Mouse (Mus musculus): Measurements from ENCODE around the gene Mbtps1. TPM values are rescaled to one million over a fixed set of nuclear protein-coding genes. Genes with fewer than 3 reads are reported as not detected.
A peak's percentile ranks its signal among the peaks of the same experiment; 100 is the strongest.

Gene Mbtps1
- 96.3 and 107 TPM in 2 replicates for polyA plus RNA-seq (2015; fragmentation: Nextera tagmentation; extraction: Ambion mirVana)

- peaks cover 24% of the 10 kb centered on the region for H3K4me1 ChIP-seq
These were observed at the start of gene Mbtps1 for GRCm38 (mm10) chr8:119558603-119559401. Mbtps1 (minus strand) TSS chr8:119558735.

GRCm38 (mm10) chr8:119606224-119606623 is 47.7 kb upstream of the Mbtps1 start:
- 78% methylated on average over 2 of the region's 2 CpGs for WGBS
- Histone ChIP-seq H3K36me3 (peaks cover 3% of the 10 kb centered on the region; the same call in 1 of the 2 replicates), H3K4me3 (replicated peaks) (no peak overlapping the region), H3K27ac (no peak overlapping the region), H3K9me3 (no peaks in the 10 kb centered on the region), H3K4me2 (no peak overlapping the region), H3K4me1 (peaks cover 9% of the 10 kb centered on the region), H3K27me3 (replicated peaks) (no peaks in the 10 kb centered on the region), H3K9ac (no peak overlapping the region)
- no peak for ATAC-seq (ENCODE audit: insufficient read depth, low FRiP score, low read depth)

More at GRCm38 (mm10) chr8:119558603-119559401, at the start of gene Mbtps1:
- H3K36me3 ChIP-seq, result 0 out of 2 replicates have a peak, but pooled peaks cover 7% of the 10 kb centered on the region
- peak within 1 kb of the TSS; percentile 94 for H3K4me3 ChIP-seq (replicated peaks)
- H3K27ac ChIP-seq, result peak within 1 kb of the TSS; percentile 94
- H3K9ac ChIP-seq, result peak within 1 kb of the TSS; percentile 88
- peak; percentile 98 for ATAC-seq (ENCODE audit: insufficient read depth, low FRiP score, low read depth)
- H3K9me3 ChIP-seq, result no peaks in the 10 kb centered on the region
- H3K27me3 ChIP-seq (replicated peaks), result no peaks in the 10 kb centered on the region
- 5% methylated on average over 63 of the region's 63 CpGs for WGBS
- peak within 1 kb of the TSS; percentile 85 for H3K4me2 ChIP-seq

GRCm38 (mm10) chr8:119604996-119605395 is 46.5 kb upstream of the Mbtps1 start, which contains the start of gene Taf1c:
Taf1c (minus strand) TSS chr8:119605222.
- 0% methylated on average over 23 of the region's 23 CpGs for WGBS
- Histone ChIP-seq H3K27me3 (replicated peaks) (no peaks in the 10 kb centered on the region), H3K4me2 (peak within 1 kb of the TSS; percentile 84), H3K4me1 (peaks cover 9% of the 10 kb centered on the region), H3K27ac (peak within 1 kb of the TSS; percentile 63; the same call in 1 of the 2 replicates), H3K9me3 (no peaks in the 10 kb centered on the region), H3K9ac (peak within 1 kb of the TSS; percentile 71), H3K36me3 (peaks cover 7% of the 10 kb centered on the region; the same call in 1 of the 2 replicates), H3K4me3 (replicated peaks) (peak within 1 kb of the TSS; percentile 86)
- ATAC-seq (ENCODE audit: insufficient read depth, low FRiP score, low read depth), result peak; percentile 81

GRCm38 (mm10) chr8:119604398-119604803 is 45.9 kb upstream of the Mbtps1 start:
- H3K27me3 ChIP-seq (replicated peaks), result no peaks in the 10 kb centered on the region
- H3K27ac ChIP-seq, result no peak overlapping the region
- peaks cover 11% of the 10 kb centered on the region; the same call in 1 of the 2 replicates for H3K36me3 ChIP-seq
- peak overlapping the region; percentile 86 for H3K4me3 ChIP-seq (replicated peaks)
- peak overlapping the region; percentile 84 for H3K4me2 ChIP-seq
- no peak; the same call in 1 of the 2 replicates for ATAC-seq (ENCODE audit: insufficient read depth, low FRiP score, low read depth)
- peaks cover 9% of the 10 kb centered on the region for H3K4me1 ChIP-seq
- H3K9me3 ChIP-seq, result no peaks in the 10 kb centered on the region
- WGBS, result 33% methylated on average over 12 of the region's 12 CpGs
- peak overlapping the region; percentile 71 for H3K9ac ChIP-seq

GRCm38 (mm10) chr8:119603771-119604170 is 45.2 kb upstream of the Mbtps1 start:
- Histone ChIP-seq H3K9ac (peak overlapping the region; percentile 71; the same call in 1 of the 2 replicates), H3K4me2 (peak overlapping the region; percentile 84), H3K27ac (no peak overlapping the region), H3K4me1 (peaks cover 9% of the 10 kb centered on the region), H3K9me3 (no peaks in the 10 kb centered on the region), H3K4me3 (replicated peaks) (peak overlapping the region; percentile 86; the same call in 1 of the 2 replicates), H3K36me3 (peaks cover 15% of the 10 kb centered on the region), H3K27me3 (replicated peaks) (no peaks in the 10 kb centered on the region)
- 91% methylated on average over 4 of the region's 4 CpGs for WGBS
- no peak for ATAC-seq (ENCODE audit: insufficient read depth, low FRiP score, low read depth)

GRCm38 (mm10) chr8:119591456-119591855 is 32.9 kb upstream of the Mbtps1 start:
- no peak for ATAC-seq (ENCODE audit: insufficient read depth, low FRiP score, low read depth)
- no peak overlapping the region for H3K4me2 ChIP-seq

GRCm38 (mm10) chr8:119590348-119590747 is 31.8 kb upstream of the Mbtps1 start:
- Histone ChIP-seq H3K4me2 (no peak overlapping the region), H3K36me3 (no peaks in the 10 kb centered on the region), H3K4me1 (0 out of 2 replicates have a peak, but pooled peaks cover 4% of the 10 kb centered on the region), H3K27ac (no peak overlapping the region), H3K9me3 (no peaks in the 10 kb centered on the region), H3K4me3 (replicated peaks) (no peak overlapping the region), H3K9ac (no peak overlapping the region), H3K27me3 (replicated peaks) (no peaks in the 10 kb centered on the region)
- peak; percentile 55 for ATAC-seq (ENCODE audit: insufficient read depth, low FRiP score, low read depth)
- 66% methylated on average over 14 of the region's 14 CpGs for WGBS

More at GRCm38 (mm10) chr8:119591456-119591855, 32.9 kb upstream of the Mbtps1 start:
- no peaks in the 10 kb centered on the region for H3K36me3 ChIP-seq
- no peak overlapping the region for H3K4me3 ChIP-seq (replicated peaks)
- no peaks in the 10 kb centered on the region for H3K9me3 ChIP-seq
- H3K27me3 ChIP-seq (replicated peaks), result no peaks in the 10 kb centered on the region
- no peak overlapping the region for H3K27ac ChIP-seq
- no peaks in the 10 kb centered on the region for H3K4me1 ChIP-seq
- WGBS, result 87% methylated on average over 7 of the region's 7 CpGs
- H3K9ac ChIP-seq, result no peak overlapping the region

- no peak for ATAC-seq (ENCODE audit: insufficient read depth, low FRiP score, low read depth)
- H3K27ac ChIP-seq, result no peak overlapping the region
- H3K4me2 ChIP-seq, result no peak overlapping the region
- WGBS, result 28% methylated on average over 10 of the region's 10 CpGs
- no peak overlapping the region for H3K4me3 ChIP-seq (replicated peaks)
- no peak overlapping the region for H3K9ac ChIP-seq
- no peaks in the 10 kb centered on the region for H3K27me3 ChIP-seq (replicated peaks)
- H3K36me3 ChIP-seq, result no peaks in the 10 kb centered on the region
- 0 out of 2 replicates have a peak, but pooled peaks cover 4% of the 10 kb centered on the region for H3K4me1 ChIP-seq
- H3K9me3 ChIP-seq, result no peaks in the 10 kb centered on the region
These were observed 30.3 kb upstream of the Mbtps1 start for GRCm38 (mm10) chr8:119588844-119589243.

- H3K36me3 ChIP-seq, result no peaks in the 10 kb centered on the region
- no peak overlapping the region for H3K4me3 ChIP-seq (replicated peaks)
- no peak for ATAC-seq (ENCODE audit: insufficient read depth, low FRiP score, low read depth)
- no peak overlapping the region for H3K27ac ChIP-seq
- no peaks in the 10 kb centered on the region for H3K9me3 ChIP-seq
- 67% methylated on average over 4 of the region's 4 CpGs for WGBS
- no peak overlapping the region for H3K4me2 ChIP-seq
- H3K9ac ChIP-seq, result no peak overlapping the region
- H3K27me3 ChIP-seq (replicated peaks), result no peaks in the 10 kb centered on the region
- H3K4me1 ChIP-seq, result 0 out of 2 replicates have a peak, but pooled peaks cover 4% of the 10 kb centered on the region
These were observed 29.8 kb upstream of the Mbtps1 start for GRCm38 (mm10) chr8:119588321-119588720.

- Histone ChIP-seq H3K27me3 (replicated peaks) (no peaks in the 10 kb centered on the region), H3K9ac (peak overlapping the region; percentile 22; the same call in 1 of the 2 replicates), H3K4me2 (peak overlapping the region; percentile 60), H3K4me3 (replicated peaks) (peak overlapping the region; percentile 34), H3K36me3 (no peaks in the 10 kb centered on the region), H3K9me3 (no peaks in the 10 kb centered on the region), H3K4me1 (0 out of 2 replicates have a peak, but pooled peaks cover 4% of the 10 kb centered on the region), H3K27ac (no peak overlapping the region)
- WGBS, result 14% methylated on average over 24 of the region's 24 CpGs
- ATAC-seq (ENCODE audit: insufficient read depth, low FRiP score, low read depth), result peak; percentile 57; the same call in 1 of the 2 replicates
These were observed 27.4 kb upstream of the Mbtps1 start for GRCm38 (mm10) chr8:119585901-119586300.

GRCm38 (mm10) chr8:119580441-119581161 is 22.1 kb upstream of the Mbtps1 start:
- Histone ChIP-seq H3K9ac (no peak overlapping the region), H3K27me3 (replicated peaks) (peaks cover 3% of the 10 kb centered on the region; the same call in 1 of the 2 replicates), H3K4me2 (no peak overlapping the region), H3K27ac (no peak overlapping the region), H3K4me1 (peaks cover under 1% of the 10 kb centered on the region; the same call in 1 of the 2 replicates), H3K9me3 (no peaks in the 10 kb centered on the region), H3K36me3 (no peaks in the 10 kb centered on the region), H3K4me3 (replicated peaks) (no peak overlapping the region)
- WGBS, result 60% methylated on average over 5 of the region's 5 CpGs
- ATAC-seq (ENCODE audit: insufficient read depth, low FRiP score, low read depth), result no peak
